Mouse (Mus musculus): ENCODE results near the gene Gm44502.

DNA sequence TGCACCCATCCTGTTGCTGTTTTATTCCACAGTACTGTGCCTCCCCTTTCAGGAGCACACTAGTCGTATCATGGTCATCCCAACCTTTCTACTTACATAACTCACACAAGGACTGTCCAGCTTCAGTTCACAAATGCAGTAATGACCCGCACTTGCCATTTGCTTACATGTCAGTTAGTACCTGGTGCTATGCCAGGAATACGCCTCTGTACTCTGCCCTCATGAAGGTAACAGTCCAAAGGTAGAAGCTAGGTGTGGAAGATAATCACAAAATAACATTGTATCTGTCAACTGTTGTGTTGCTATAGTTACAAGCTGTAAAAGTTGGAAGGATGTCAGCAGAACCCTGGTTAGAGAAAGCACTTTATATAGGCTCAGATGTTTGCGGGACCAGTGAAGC is 32.6 kb downstream of the Gm44502 start:
- no peak for TF ChIP-seq CTCF (IDR thresholded peaks at IDR 0.05; ENCODE audit: insufficient read depth, low read length)
- no peak for TF ChIP-seq POLR2A (IDR thresholded peaks at IDR 0.05; ENCODE audit: borderline replicate concordance, extremely low read depth, low read depth, low read length)
